Mouse (Mus musculus) G1E (cell line): ENCODE results near the gene Ralgapb. TPM values are rescaled to one million over a fixed set of nuclear protein-coding genes. Genes with fewer than 3 reads are reported as not detected.

Experiments used
- ATAC-seq: 2 replicates; pipeline ENCODE4 v1.8.0; 2016; ENCODE audit warnings: mild to moderate bottlenecking; ENCODE audit not compliant: insufficient number of reproducible peaks, poor library complexity, low FRiP score, severe bottlenecking; ENCODE audit errors: extremely low read depth
- DNase-seq: peaks from one replicate; pipeline ENCODE4 v3.0.0; 2012; ENCODE audit warnings: low spot score
- H3K27me3 ChIP-seq: 2 replicates; pipeline ENCODE4 v1.6.1; 2012; ENCODE audit warnings: mild to moderate bottlenecking, low read length, inconsistent platforms; ENCODE audit not compliant: insufficient read depth
- H3K36me3 ChIP-seq: replicated peaks from 2 replicates; pipeline ENCODE3; 2012; ENCODE audit warnings: mild to moderate bottlenecking, inconsistent platforms
- H3K4me1 ChIP-seq: 2 replicates; pipeline ENCODE4 v1.6.1; 2012; ENCODE audit warnings: low read depth, low read length, inconsistent platforms, mixed read lengths; ENCODE audit not compliant: insufficient read depth
- H3K4me3 ChIP-seq: 2 replicates; pipeline ENCODE4 v1.5.1; 2012; ENCODE audit warnings: low read depth, mild to moderate bottlenecking, inconsistent platforms, low read length, moderate library complexity, mixed read lengths
- H3K9me3 ChIP-seq: replicated peaks from 2 replicates; pipeline ENCODE4 v1.6.1; 2012; ENCODE audit warnings: inconsistent platforms
- CTCF ChIP-seq: IDR thresholded peaks from 2 replicates; pipeline ENCODE4 v1.5.1; 2012; ENCODE audit warnings: low read depth, low read length, inconsistent platforms, mixed read lengths
- GATA1 ChIP-seq: IDR thresholded peaks from 2 replicates; pipeline ENCODE4 v1.6.1; 2012; ENCODE audit warnings: borderline replicate concordance, low read length, inconsistent platforms, mixed read lengths
- GATA2 ChIP-seq: IDR thresholded peaks from 2 replicates; pipeline ENCODE4 v1.6.1; 2012; ENCODE audit warnings: low read depth, low read length, inconsistent platforms, borderline replicate concordance
- POLR2AphosphoS5 ChIP-seq: IDR thresholded peaks from 2 replicates; pipeline ENCODE4 v1.6.1; 2012; ENCODE audit warnings: low read depth, low read length, inconsistent platforms; ENCODE audit not compliant: insufficient replicate concordance
- TAL1 ChIP-seq: conservative IDR thresholded peaks from 2 replicates; pipeline ENCODE4 v1.6.1; 2012; ENCODE audit warnings: low read depth, low read length, inconsistent platforms, mixed read lengths
- polyA plus RNA-seq: library from polyadenylated mRNA; stranded (reverse); fragments of >175 nt; gene quantifications from 2 replicates; pipeline ENCODE4 v1.2.3, GENCODE M21; 2012
- total RNA-seq, 2 experiments: library from RNA; stranded (forward) in 1 of 2; stranded (reverse) in 1 of 2; fragments of 200-1000 nt in 1 of 2; fragments of >200 nt in 1 of 2; fragmentation: Nextera tagmentation in 1 of 2; gene quantifications; 2 replicates each; pipeline ENCODE4 v1.2.3; 2014 to 2017

Ralgapb gene
- total and polyA plus RNA-seq, 3 experiments = 3.0 to 79.9 (median 47.8) TPM

GRCm38 (mm10) chr2:158512528-158512927, 102.9 kb downstream of the Ralgapb start, which contains the start of gene Arhgap40:
TSS of gene Arhgap40 (plus strand) at chr2:158512796.
- H3K36me3 ChIP-seq = no peaks in the 10 kb centered on the region
- TF ChIP-seq POLR2AphosphoS5 (no peak), TAL1 (no peak), CTCF (no peak), GATA1 (no peak), GATA2 (no peak)
- no peaks in the 10 kb centered on the region for H3K4me1 ChIP-seq
- DNase-seq (no peak), ATAC-seq (no peak)
- no peaks in the 10 kb centered on the region for H3K9me3 ChIP-seq
- peaks cover 8% of the 10 kb centered on the region; the same call in 1 of the 2 replicates for H3K27me3 ChIP-seq
- H3K4me3 ChIP-seq = no peak within 1 kb of the TSS

- no peak overlapping the region for H3K4me3 ChIP-seq
- H3K9me3 ChIP-seq = no peaks in the 10 kb centered on the region
- no peak for TF ChIP-seq TAL1
- no peak for TF ChIP-seq GATA1
- no peak for TF ChIP-seq CTCF
- no peak for TF ChIP-seq GATA2
- TF ChIP-seq POLR2AphosphoS5 = no peak
- DNase-seq = no peak
- no peaks in the 10 kb centered on the region for H3K4me1 ChIP-seq
- peaks cover 8% of the 10 kb centered on the region; the same call in 1 of the 2 replicates for H3K27me3 ChIP-seq
- no peaks in the 10 kb centered on the region for H3K36me3 ChIP-seq
- ATAC-seq = no peak
Measured at GRCm38 (mm10) chr2:158513821-158514336, 104.2 kb downstream of the Ralgapb start.

- Histone ChIP-seq H3K4me3 (no peak overlapping the region), H3K27me3 (no peaks in the 10 kb centered on the region; the same call in 1 of the 2 replicates), H3K4me1 (no peaks in the 10 kb centered on the region), H3K36me3 (no peaks in the 10 kb centered on the region), H3K9me3 (no peaks in the 10 kb centered on the region)
- DNase-seq = no peak
- TF ChIP-seq GATA1 = no peak
- TF ChIP-seq CTCF = no peak
- no peak for TF ChIP-seq TAL1
- TF ChIP-seq GATA2 = no peak
- TF ChIP-seq POLR2AphosphoS5 = no peak
- ATAC-seq = no peak
Measured at GRCm38 (mm10) chr2:158518583-158518982, 108.9 kb downstream of the Ralgapb start.

- no peaks in the 10 kb centered on the region for H3K36me3 ChIP-seq
- no peak overlapping the region for H3K4me3 ChIP-seq
- no peaks in the 10 kb centered on the region for H3K9me3 ChIP-seq
- no peaks in the 10 kb centered on the region for H3K4me1 ChIP-seq
- H3K27me3 ChIP-seq = no peaks in the 10 kb centered on the region; the same call in 1 of the 2 replicates
- no peak for ATAC-seq
- DNase-seq = no peak
- TF ChIP-seq GATA2 (no peak), POLR2AphosphoS5 (no peak), GATA1 (no peak), CTCF (no peak), TAL1 (no peak)
Measured at GRCm38 (mm10) chr2:158519071-158519470, 109.4 kb downstream of the Ralgapb start.

GRCm38 (mm10) chr2:158519800-158520199, 110.2 kb downstream of the Ralgapb start:
- no peak for TF ChIP-seq GATA1
- no peaks in the 10 kb centered on the region for H3K4me1 ChIP-seq
- H3K4me3 ChIP-seq = no peak overlapping the region
- H3K9me3 ChIP-seq = no peaks in the 10 kb centered on the region
- no peaks in the 10 kb centered on the region for H3K36me3 ChIP-seq
- ATAC-seq (no peak), DNase-seq (no peak)
- no peaks in the 10 kb centered on the region; the same call in 1 of the 2 replicates for H3K27me3 ChIP-seq

GRCm38 (mm10) chr2:158523060-158523459, 113.4 kb downstream of the Ralgapb start:
- Histone ChIP-seq H3K9me3 (no peaks in the 10 kb centered on the region), H3K36me3 (no peaks in the 10 kb centered on the region), H3K4me1 (no peaks in the 10 kb centered on the region), H3K27me3 (no peaks in the 10 kb centered on the region; the same call in 1 of the 2 replicates), H3K4me3 (no peak overlapping the region)
- no peak for ATAC-seq
- no peak for DNase-seq
- TF ChIP-seq CTCF = no peak
- TF ChIP-seq TAL1 = no peak
- no peak for TF ChIP-seq GATA1
- TF ChIP-seq GATA2 = no peak
- no peak for TF ChIP-seq POLR2AphosphoS5
